ENCODE assay signal across 10 mouse cellular contexts in genomic region chr15:82207504-82208219, GRCm38 (mm10). TPM values are rescaled to one million over a fixed set of nuclear protein-coding genes. Genes with fewer than 3 reads are reported as not detected.
DNase-seq lines count a peak whose midpoint lies in the region; ATAC-seq lines count a peak whose summit lies in the region.
"Had no signal": no experiment of that assay in that cellular context is flagged by ENCODE, and none has a peak within 500 bp of the region (broad histone marks: within the 10 kb centered on the region; RNA-seq: fewer than 3 reads in every experiment).

No protein-coding gene starts in this region.

- no peak for ATAC-seq in forebrain, embryonic 16.5 days
- no peak for ATAC-seq in neural tube, embryonic 11.5 days (ENCODE audit: insufficient read depth, low FRiP score, low TSS enrichment)
- no peak for ATAC-seq in limb, embryonic 12.5 days (ENCODE audit: insufficient number of reproducible peaks, insufficient read depth, low FRiP score, low TSS enrichment, low read depth)

- H3K9me3 ChIP-seq in forebrain, embryonic 10.5 days, result no peaks in the 10 kb centered on the region
- H3K9me3 ChIP-seq in forebrain, embryonic 16.5 days (ENCODE audit: control insufficient read depth, low read length), result no peaks in the 10 kb centered on the region
- H3K9me3 ChIP-seq in neural tube, embryonic 11.5 days (ENCODE audit: control insufficient read depth, low read length), result no peaks in the 10 kb centered on the region
- no peaks in the 10 kb centered on the region for H3K9me3 ChIP-seq in limb, embryonic 12.5 days
- H3K9me3 ChIP-seq: liver, embryonic 13.5 days had no signal

- peak overlapping the region; percentile 30 for H3K4me3 ChIP-seq in forebrain, embryonic 10.5 days
- no peak overlapping the region for H3K4me3 ChIP-seq in forebrain, embryonic 16.5 days (replicated peaks; ENCODE audit: low read length)
- 0 out of 2 replicates have a peak overlapping the region, but pooled peaks have one; percentile 4 for H3K4me3 ChIP-seq in neural tube, embryonic 11.5 days (ENCODE audit: low read depth, low read length)
- peak overlapping the region; percentile 18 for H3K4me3 ChIP-seq in limb, embryonic 12.5 days (replicated peaks)
- H3K4me3 ChIP-seq: liver, embryonic 13.5 days had no signal

- H3K27ac ChIP-seq in forebrain, embryonic 10.5 days, result no peak overlapping the region
- no peak overlapping the region for H3K27ac ChIP-seq in forebrain, embryonic 16.5 days (ENCODE audit: low read length)
- no peak overlapping the region for H3K27ac ChIP-seq in neural tube, embryonic 11.5 days (ENCODE audit: low read depth, low read length)
- H3K27ac ChIP-seq in limb, embryonic 12.5 days, result no peak overlapping the region
- H3K27ac ChIP-seq: liver, embryonic 13.5 days had no signal

- no peak for DNase-seq in forebrain, embryonic 10.5 days (ENCODE audit: extremely low spot score, low spot score)
- DNase-seq in neural tube, embryonic 11.5 days (ENCODE audit: low spot score), result no peak
- no peak for DNase-seq in neural tube, embryonic 10.5 days (ENCODE audit: extremely low spot score, low spot score)
- DNase-seq in gastrocnemius, postnatal 10 days, result no peak
- DNase-seq in testis, postnatal 14 days (ENCODE audit: low spot score), result no peak
- DNase-seq in layer of hippocampus, adult 9-10 months (ENCODE audit: low spot score), result no peak
- DNase-seq: liver, embryonic 13.5 days had no signal

- peaks cover 52% of the 10 kb centered on the region for H3K36me3 ChIP-seq in forebrain, embryonic 10.5 days (replicated peaks)
- peaks cover 6% of the 10 kb centered on the region; the same call in 1 of the 2 replicates for H3K36me3 ChIP-seq in forebrain, embryonic 16.5 days (ENCODE audit: control insufficient read depth, insufficient read depth)
- peaks cover 16% of the 10 kb centered on the region for H3K36me3 ChIP-seq in neural tube, embryonic 11.5 days (ENCODE audit: control insufficient read depth, insufficient read depth, low read length)
- H3K36me3 ChIP-seq in limb, embryonic 12.5 days, result peaks cover 43% of the 10 kb centered on the region

- H3K4me1 ChIP-seq in forebrain, embryonic 10.5 days, result peaks cover 73% of the 10 kb centered on the region
- peaks cover 40% of the 10 kb centered on the region for H3K4me1 ChIP-seq in forebrain, embryonic 16.5 days (replicated peaks; ENCODE audit: control insufficient read depth, insufficient read depth, low read length)
- peaks cover 25% of the 10 kb centered on the region for H3K4me1 ChIP-seq in neural tube, embryonic 11.5 days (ENCODE audit: control insufficient read depth, insufficient read depth, low read length)
- peaks cover 32% of the 10 kb centered on the region for H3K4me1 ChIP-seq in limb, embryonic 12.5 days (replicated peaks)

- H3K4me2 ChIP-seq in forebrain, embryonic 16.5 days (ENCODE audit: low read length), result no peak overlapping the region
- H3K4me2 ChIP-seq in neural tube, embryonic 11.5 days (ENCODE audit: low read depth), result no peak overlapping the region
- H3K4me2 ChIP-seq in limb, embryonic 12.5 days, result peak overlapping the region; percentile 36
- H3K4me2 ChIP-seq: liver, embryonic 13.5 days had no signal

- H3K27me3 ChIP-seq in forebrain, embryonic 10.5 days (ENCODE audit: poor library complexity, severe bottlenecking), result peaks cover 89% of the 10 kb centered on the region
- H3K27me3 ChIP-seq in forebrain, embryonic 16.5 days (replicated peaks; ENCODE audit: control insufficient read depth, insufficient read depth, low read length), result peaks cover 43% of the 10 kb centered on the region
- peaks cover 60% of the 10 kb centered on the region for H3K27me3 ChIP-seq in neural tube, embryonic 11.5 days (ENCODE audit: control insufficient read depth, insufficient read depth, low read length)
- peaks cover 85% of the 10 kb centered on the region for H3K27me3 ChIP-seq in limb, embryonic 12.5 days

- no peak overlapping the region for H3K9ac ChIP-seq in forebrain, embryonic 16.5 days (replicated peaks; ENCODE audit: low read depth, low read length)
- H3K9ac ChIP-seq in neural tube, embryonic 11.5 days (ENCODE audit: low read length), result no peak overlapping the region
- no peak overlapping the region for H3K9ac ChIP-seq in limb, embryonic 12.5 days (replicated peaks)
- H3K9ac ChIP-seq: liver, embryonic 13.5 days had no signal

- WGBS in forebrain, embryonic 10.5 days, result 9% methylated on average over 30 of the region's 30 CpGs
- WGBS in forebrain, embryonic 16.5 days, result 18% methylated on average over 30 of the region's 30 CpGs
- WGBS in neural tube, embryonic 11.5 days, result 15% methylated on average over 30 of the region's 30 CpGs
- 10% methylated on average over 30 of the region's 30 CpGs for WGBS in limb, embryonic 12.5 days

RNA-seq across cellular contexts. Expression of gene Shisa8, which starts 5.0 kb away (rescaled TPM):
- polyA plus RNA-seq in forebrain, embryonic 10.5 days (2016; fragmentation: Nextera tagmentation; extraction: Ambion mirVana), result 0.87 and 0.95 TPM in 2 replicates
- polyA plus RNA-seq in forebrain, embryonic 16.5 days (2015; fragmentation: Nextera tagmentation; extraction: Ambion mirVana), result 0.66 and 0.70 TPM in 2 replicates
- polyA plus RNA-seq in neural tube, embryonic 11.5 days (2014; fragmentation: Nextera tagmentation; extraction: Ambion mirVana), result 0.30 and 0.46 TPM in 2 replicates
- polyA plus RNA-seq in limb, embryonic 12.5 days (2016; fragmentation: Nextera tagmentation; extraction: Ambion mirVana), result 0.10 and 0.23 TPM in 2 replicates
- not detected for total RNA-seq in gastrocnemius, postnatal 10 days (2021)

RNA-seq across cellular contexts. Expression of gene Tnfrsf13c, which starts 16.5 kb away (rescaled TPM):
- 0.18 TPM in 1 of 2 replicates, not detected in the other for polyA plus RNA-seq in forebrain, embryonic 10.5 days (2016; fragmentation: Nextera tagmentation; extraction: Ambion mirVana)
- 0.10 and 0.25 TPM in 2 replicates for polyA plus RNA-seq in forebrain, embryonic 16.5 days (2015; fragmentation: Nextera tagmentation; extraction: Ambion mirVana)
- polyA plus RNA-seq in neural tube, embryonic 11.5 days (2014; fragmentation: Nextera tagmentation; extraction: Ambion mirVana), result 0.23 and 0.57 TPM in 2 replicates
- 0.10 TPM in 1 of 2 replicates, not detected in the other for polyA plus RNA-seq in limb, embryonic 12.5 days (2016; fragmentation: Nextera tagmentation; extraction: Ambion mirVana)
- total RNA-seq in gastrocnemius, postnatal 10 days (2021), result under 1 TPM; 0.45 to 0.52 TPM

RNA-seq across cellular contexts. Expression of gene Cenpm, which starts 36.9 kb away (rescaled TPM):
- 95.1 and 97.3 TPM in 2 replicates for polyA plus RNA-seq in forebrain, embryonic 10.5 days (2016; fragmentation: Nextera tagmentation; extraction: Ambion mirVana)
- polyA plus RNA-seq in forebrain, embryonic 16.5 days (2015; fragmentation: Nextera tagmentation; extraction: Ambion mirVana), result 29.8 and 34.6 TPM in 2 replicates
- 64.4 and 68.7 TPM in 2 replicates for polyA plus RNA-seq in neural tube, embryonic 11.5 days (2014; fragmentation: Nextera tagmentation; extraction: Ambion mirVana)
- 75.5 and 75.7 TPM in 2 replicates for polyA plus RNA-seq in limb, embryonic 12.5 days (2016; fragmentation: Nextera tagmentation; extraction: Ambion mirVana)
- total RNA-seq in gastrocnemius, postnatal 10 days (2021), result 1 to 10 TPM; 4.2 to 7.0 TPM

RNA-seq across cellular contexts. Expression of gene 1500009C09Rik, which starts 44.5 kb away (rescaled TPM):
- polyA plus RNA-seq in forebrain, embryonic 10.5 days (2016; fragmentation: Nextera tagmentation; extraction: Ambion mirVana), result 0.26 TPM in 1 of 2 replicates, not detected in the other
- polyA plus RNA-seq in forebrain, embryonic 16.5 days (2015; fragmentation: Nextera tagmentation; extraction: Ambion mirVana), result 17.0 and 18.6 TPM in 2 replicates
- 0.68 and 0.76 TPM in 2 replicates for polyA plus RNA-seq in neural tube, embryonic 11.5 days (2014; fragmentation: Nextera tagmentation; extraction: Ambion mirVana)
- not detected in 2 replicates for polyA plus RNA-seq in limb, embryonic 12.5 days (2016; fragmentation: Nextera tagmentation; extraction: Ambion mirVana)
- total RNA-seq in gastrocnemius, postnatal 10 days (2021), result not detected
- polyA plus RNA-seq: C2C12; liver, embryonic 13.5 days had no signal
